ENCODE assay signal across 25 mouse cellular contexts in genomic region chr6:148516654-148517053, GRCm38 (mm10).
DNase-seq lines count a peak whose midpoint lies in the region; ATAC-seq and TF ChIP-seq lines count a peak whose summit lies in the region.
"Had no signal": no experiment of that assay in that cellular context is flagged by ENCODE, and none has a peak within 500 bp of the region (broad histone marks: within the 10 kb centered on the region; RNA-seq: fewer than 3 reads in every experiment).

No protein-coding gene starts in this region.

- H3K4me1 ChIP-seq in heart, adult 2 months (ENCODE audit: control insufficient read depth, insufficient read depth, low read length) = no peaks in the 10 kb centered on the region
- H3K4me1 ChIP-seq in liver, embryonic 13.5 days (replicated peaks) = peaks cover 77% of the 10 kb centered on the region
- H3K4me1 ChIP-seq in CH12.LX (ENCODE audit: control insufficient read depth in 1 of 2, insufficient read depth in 2 of 2) = peaks cover 3 to 53% of the 10 kb centered on the region in 2 experiments; a peak in 3 of 4 replicates
- peaks cover 69% of the 10 kb centered on the region for H3K4me1 ChIP-seq in liver, embryonic 15.5 days (replicated peaks)
- H3K4me1 ChIP-seq: megakaryocyte, embryonic 14.5 days; midbrain, embryonic 12.5 days; neural tube, embryonic 13.5 days had no signal

- dilution Hi-C loops in CH12.LX (cut with MboI; ENCODE audit: extremely low pct_ligation_motif_present, extremely low pct_unique_long_range_greater_than_20kb, low sequenced_read_pairs) = no loop called here

- TF ChIP-seq EP300 in heart, adult 2 months (IDR thresholded peaks at IDR 0.05; ENCODE audit: insufficient read depth, low read depth, low read length) = no peak
- TF ChIP-seq EP300 in CH12.LX (IDR thresholded peaks at IDR 0.05; ENCODE audit: low read length) = no peak

- H3K27ac ChIP-seq in heart, adult 2 months = no peak overlapping the region
- peak overlapping the region; percentile 76 for H3K27ac ChIP-seq in liver, embryonic 13.5 days
- H3K27ac ChIP-seq in CH12.LX (ENCODE audit: insufficient read depth, low read depth) = no peak overlapping the region
- peak overlapping the region; percentile 72 for H3K27ac ChIP-seq in liver, embryonic 15.5 days (replicated peaks)
- H3K27ac ChIP-seq: limb, embryonic 13.5 days; midbrain, embryonic 12.5 days; neural tube, embryonic 13.5 days had no signal

- no peak for TF ChIP-seq POLR2A in heart, adult 2 months (IDR thresholded peaks at IDR 0.05; ENCODE audit: insufficient read depth, low read depth, low read length)
- no peak for TF ChIP-seq POLR2A in CH12.LX (IDR thresholded peaks at IDR 0.05; ENCODE audit: low read depth, low read length)

- H3K27me3 ChIP-seq in heart, adult 2 months (ENCODE audit: control insufficient read depth, insufficient read depth, low read length) = no peaks in the 10 kb centered on the region
- H3K27me3 ChIP-seq in liver, embryonic 13.5 days = no peaks in the 10 kb centered on the region
- no peaks in the 10 kb centered on the region for H3K27me3 ChIP-seq in CH12.LX (replicated peaks)
- H3K27me3 ChIP-seq in liver, embryonic 15.5 days = no peaks in the 10 kb centered on the region
- H3K27me3 ChIP-seq: limb, embryonic 13.5 days; midbrain, embryonic 12.5 days; neural tube, embryonic 13.5 days had no signal

- no peak overlapping the region for H3K4me2 ChIP-seq in liver, embryonic 13.5 days
- H3K4me2 ChIP-seq in CH12.LX (ENCODE audit: insufficient read depth, low read depth, poor library complexity, severe bottlenecking) = no peak overlapping the region
- H3K4me2 ChIP-seq in liver, embryonic 15.5 days = no peak overlapping the region
- H3K4me2 ChIP-seq: limb, embryonic 13.5 days; lung, embryonic 14.5 days; midbrain, embryonic 12.5 days; neural tube, embryonic 13.5 days had no signal

- intact Hi-C loops in heart, adult 2 months (cut with DNase I) = loop anchor here (5.0 kb wide), 1 partner anchor 269 kb away; no protein-coding TSS in a partner anchor

- no peak overlapping the region for H3K9ac ChIP-seq in heart, adult 2 months (ENCODE audit: low read depth, low read length)
- no peak overlapping the region for H3K9ac ChIP-seq in liver, embryonic 13.5 days
- H3K9ac ChIP-seq in CH12.LX (ENCODE audit: insufficient read depth, low read depth) = no peak overlapping the region
- no peak overlapping the region for H3K9ac ChIP-seq in liver, embryonic 15.5 days
- H3K9ac ChIP-seq: limb, embryonic 13.5 days; lung, embryonic 14.5 days; midbrain, embryonic 12.5 days; neural tube, embryonic 13.5 days had no signal

- H3K9me3 ChIP-seq in liver, embryonic 13.5 days (replicated peaks) = no peaks in the 10 kb centered on the region
- H3K9me3 ChIP-seq in CH12.LX (replicated peaks; ENCODE audit: low read length) = no peaks in the 10 kb centered on the region
- H3K9me3 ChIP-seq in liver, embryonic 15.5 days (replicated peaks) = no peaks in the 10 kb centered on the region
- H3K9me3 ChIP-seq: limb, embryonic 13.5 days; megakaryocyte, embryonic 14.5 days; midbrain, embryonic 12.5 days; neural tube, embryonic 13.5 days had no signal

- TF ChIP-seq CTCF in heart, adult 2 months (IDR thresholded peaks at IDR 0.05) = peak; percentile 49
- no peak for TF ChIP-seq CTCF in CH12.LX (conservative IDR thresholded peaks at IDR 0.05 in 1 of 2, IDR thresholded peaks at IDR 0.05 in 1 of 2; ENCODE audit: low read depth in 2 of 2, low read length in 2 of 2)

- H3K4me3 ChIP-seq in heart, adult 2 months = no peak overlapping the region
- no peak overlapping the region for H3K4me3 ChIP-seq in liver, embryonic 13.5 days (replicated peaks)
- H3K4me3 ChIP-seq in CH12.LX (replicated peaks in 1 of 3; ENCODE audit: low read depth in 2 of 3, low read length in 2 of 3, poor library complexity in 1 of 3) = no peak overlapping the region
- no peak overlapping the region for H3K4me3 ChIP-seq in liver, embryonic 15.5 days (replicated peaks)
- H3K4me3 ChIP-seq: erythroblast, embryonic 14.5 days; limb, embryonic 13.5 days; megakaryocyte, embryonic 14.5 days; midbrain, embryonic 12.5 days; neural tube, embryonic 13.5 days had no signal

- WGBS in heart, adult 2 months = 85% methylated on average over 4 of the region's 4 CpGs
- WGBS in liver, embryonic 13.5 days (ENCODE audit: insufficient replicate concordance) = 74% methylated on average over 4 of the region's 4 CpGs
- WGBS in liver, embryonic 15.5 days (ENCODE audit: insufficient replicate concordance) = 79% methylated on average over 4 of the region's 4 CpGs

- no peak for ATAC-seq in liver, embryonic 13.5 days (ENCODE audit: low read depth)
- no peak for ATAC-seq in liver, embryonic 15.5 days (ENCODE audit: insufficient read depth)
- ATAC-seq: forebrain, embryonic 16.5 days; hindbrain, embryonic 16.5 days; intestine, embryonic 16.5 days had no signal

- no peak for TF ChIP-seq RAD21 in CH12.LX (IDR thresholded peaks at IDR 0.05; ENCODE audit: low read depth, low read length)

- H3K36me3 ChIP-seq in heart, adult 2 months (ENCODE audit: control insufficient read depth, insufficient read depth, low read length) = no peaks in the 10 kb centered on the region
- no peaks in the 10 kb centered on the region for H3K36me3 ChIP-seq in liver, embryonic 13.5 days
- H3K36me3 ChIP-seq in CH12.LX (replicated peaks in 1 of 2; ENCODE audit: control insufficient read depth in 1 of 2, insufficient read depth in 1 of 2, low read length in 1 of 2) = no peaks in the 10 kb centered on the region
- no peaks in the 10 kb centered on the region for H3K36me3 ChIP-seq in liver, embryonic 15.5 days (replicated peaks)
- H3K36me3 ChIP-seq: limb, embryonic 13.5 days; midbrain, embryonic 12.5 days; neural tube, embryonic 13.5 days had no signal

- H3K79me2 ChIP-seq in heart, adult 2 months (replicated peaks; ENCODE audit: control insufficient read depth, insufficient read depth, low read length) = no peaks in the 10 kb centered on the region
- H3K79me2 ChIP-seq in CH12.LX (replicated peaks; ENCODE audit: control insufficient read depth, extremely low read depth, insufficient read depth, poor library complexity, severe bottlenecking) = no peaks in the 10 kb centered on the region

- DNase-seq in heart, adult 2 months = no peak
- no peak for DNase-seq in heart, adult 8-10 months (ENCODE audit: low spot score)
- no peak for DNase-seq in liver, embryonic 13.5 days
- no peak for DNase-seq in liver
- DNase-seq in CH12.LX (ENCODE audit: extremely low read depth) = peak; percentile 19
- DNase-seq in spleen, adult 18-20 months = no peak
- no peak for DNase-seq in cerebellum, adult 11-12 months
- DNase-seq: adrenal gland, postnatal 25 days; cerebellum, adult 2 months; cerebellum, postnatal 14 days; gastrocnemius, postnatal 14 days; kidney, adult 9 months; kidney, postnatal 10 days; layer of hippocampus, adult 9-11 months; lung, embryonic 14.5 days; lung, postnatal 4 days had no signal

- in situ Hi-C loops in CH12.LX (cut with MboI; ENCODE audit: low pct_ligation_motif_present, low pct_unique_long_range_greater_than_20kb, low sequenced_read_pairs) = no loop called here

TF ChIP-seq in CH12.LX, 34 proteins besides CTCF, POLR2A, EP300 and RAD21:
- TF ChIP-seq CHD2 (IDR thresholded peaks at IDR 0.05; ENCODE audit: low read length) (no peak), MEF2A (IDR thresholded peaks at IDR 0.05; ENCODE audit: borderline replicate concordance, low read depth, low read length) (no peak), MAX (IDR thresholded peaks at IDR 0.05; ENCODE audit: low read length) (no peak), USF2 (conservative IDR thresholded peaks at IDR 0.05; ENCODE audit: low read depth, low read length) (no peak), ZKSCAN1 (IDR thresholded peaks at IDR 0.05; ENCODE audit: borderline replicate concordance, low read depth, low read length) (no peak), GABPA (IDR thresholded peaks at IDR 0.05; ENCODE audit: insufficient replicate concordance, low read depth, low read length) (no peak), PAX5 (IDR thresholded peaks at IDR 0.05; ENCODE audit: low read length) (no peak), USF1 (IDR thresholded peaks at IDR 0.05; ENCODE audit: low read depth, low read length) (no peak), SIN3A (IDR thresholded peaks at IDR 0.05; ENCODE audit: low read length) (no peak), HCFC1 (IDR thresholded peaks at IDR 0.05; ENCODE audit: low read depth, low read length) (no peak), ETS1 (conservative IDR thresholded peaks at IDR 0.05; ENCODE audit: low read depth, low read length) (no peak), ZC3H11A (IDR thresholded peaks at IDR 0.05; ENCODE audit: low read depth, low read length) (no peak), BHLHE40 (IDR thresholded peaks at IDR 0.05; ENCODE audit: low read depth, low read length) (no peak), MXI1 (IDR thresholded peaks at IDR 0.05; ENCODE audit: low read depth, low read length) (no peak), RCOR1 (conservative IDR thresholded peaks at IDR 0.05; ENCODE audit: low read depth, low read length) (no peak), KAT2A (IDR thresholded peaks at IDR 0.05; ENCODE audit: insufficient replicate concordance, low read length) (no peak), TCF12 (IDR thresholded peaks at IDR 0.05; ENCODE audit: low read depth, low read length) (no peak), E2F4 (IDR thresholded peaks at IDR 0.05; ENCODE audit: insufficient replicate concordance, low read depth, low read length) (no peak)
TF ChIP-seq in CH12.LX: peak in this region for 0.

Comparison
In these comparisons a context has a peak if more than half of its experiments do, and no peak if none do; other contexts are left out.
1. H3K27ac ChIP-seq: peak in liver, embryonic 13.5 days (single experiment) and liver, embryonic 15.5 days (single experiment); none in heart, adult 2 months (single experiment) and CH12.LX (single experiment).